Mouse (Mus musculus): ENCODE data around the gene 9330182O14Rik. TPM values are rescaled to one million over a fixed set of nuclear protein-coding genes. Genes with fewer than 3 reads are reported as not detected.

9330182O14Rik gene
- not detected in 2 replicates for total RNA-seq (2012; rRNA removed)

DNA sequence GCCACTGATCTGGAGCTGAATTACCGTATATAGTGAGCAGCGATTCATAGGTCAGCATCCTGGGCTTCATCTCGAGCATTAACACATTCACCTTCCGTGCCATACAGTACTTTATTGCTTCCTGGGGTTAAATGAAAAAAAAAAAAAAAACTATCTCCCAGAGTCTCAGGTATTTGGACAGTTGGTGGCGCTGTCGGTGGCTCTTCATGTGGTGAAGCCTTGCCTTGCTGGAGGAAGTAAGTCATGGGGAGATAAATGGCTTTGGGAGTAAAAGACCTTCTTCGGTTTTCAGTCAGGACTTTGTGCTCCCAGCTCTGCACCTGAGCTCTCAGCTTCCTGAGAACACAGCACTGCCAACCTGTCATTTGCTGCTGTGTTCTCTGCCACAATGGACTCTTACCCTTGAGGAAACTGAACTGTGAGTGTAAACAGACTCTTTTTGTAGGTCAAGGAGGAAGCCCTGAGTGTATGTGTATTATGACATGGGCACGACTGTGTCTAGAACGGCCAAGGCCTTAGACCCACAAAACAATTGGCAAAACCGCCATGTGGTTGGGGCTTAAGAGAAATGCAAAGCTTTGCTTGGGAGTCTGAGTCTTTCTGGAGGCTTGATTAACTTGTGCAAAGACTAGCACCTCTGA is at the start of gene 9330182O14Rik:
9330182O14Rik (plus strand) TSS at position 214 of the 641 bp plus-strand sequence.
- in situ Hi-C loops (cut with MboI; ENCODE audit: low sequenced_read_pairs in 2 of 2, unreplicated experiment in 2 of 2), result loop anchor here (5.0 to 10.0 kb wide), 2 partner anchors 269 to 272 kb away; no protein-coding TSS in a partner anchor
- DNase-seq (ENCODE audit: low read depth, low spot score), result no peak
- H3K4me1 ChIP-seq (ENCODE audit: control insufficient read depth in 2 of 2, insufficient read depth in 2 of 2, low read length in 2 of 2, poor library complexity in 1 of 2), result 0 out of 4 replicates have a peak, but pooled peaks cover 0 to 1% of the 10 kb centered on the region in 2 experiments
- no peaks in the 10 kb centered on the region for H3K9me3 ChIP-seq (ENCODE audit: control insufficient read depth, insufficient read depth, low read depth, low read length)
- no peak within 1 kb of the TSS for H3K4me3 ChIP-seq (ENCODE audit: insufficient read depth in 1 of 2, low read depth in 1 of 2, low read length in 2 of 2, poor library complexity in 1 of 2, severe bottlenecking in 1 of 2)
- H3K27ac ChIP-seq (ENCODE audit: insufficient read depth, low read depth, low read length, poor library complexity, severe bottlenecking), result no peak within 1 kb of the TSS
- no peak for TF ChIP-seq HCFC1 (IDR thresholded peaks at IDR 0.05; ENCODE audit: borderline replicate concordance, insufficient read depth, low read length)
- TF ChIP-seq ZNF384 (IDR thresholded peaks at IDR 0.05; ENCODE audit: low read depth, low read length), result peak; percentile 98
- no peaks in the 10 kb centered on the region for H3K36me3 ChIP-seq (ENCODE audit: control insufficient read depth, insufficient read depth, low read length, poor library complexity, severe bottlenecking)
- H3K9ac ChIP-seq (ENCODE audit: insufficient read depth, low read depth, low read length, poor library complexity, severe bottlenecking), result no peak within 1 kb of the TSS

DNA sequence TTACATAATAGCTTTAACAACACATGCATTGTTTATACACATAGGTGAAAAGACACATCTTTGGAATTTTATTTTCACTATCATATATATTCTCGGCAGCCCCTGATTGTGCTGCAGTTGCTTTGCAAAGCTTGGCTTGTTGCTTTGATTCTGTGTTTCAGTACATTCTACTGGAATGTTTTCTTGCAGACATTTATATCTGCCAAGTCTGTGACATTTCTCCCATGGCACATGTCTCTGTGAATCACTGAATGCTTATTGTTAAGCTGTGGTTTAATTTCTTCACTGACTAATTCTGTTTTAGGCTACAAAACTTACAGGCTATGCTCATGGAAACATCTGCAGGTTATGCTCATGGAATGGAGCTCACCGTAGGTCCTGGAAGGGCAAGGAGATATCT is 30.9 kb upstream of the 9330182O14Rik start:
- Histone ChIP-seq H3K4me1 (ENCODE audit: control insufficient read depth in 2 of 2, insufficient read depth in 2 of 2, low read length in 2 of 2, poor library complexity in 1 of 2) (no peaks in the 10 kb centered on the region), H3K9me3 (ENCODE audit: control insufficient read depth, insufficient read depth, low read depth, low read length) (no peaks in the 10 kb centered on the region), H3K27ac (ENCODE audit: insufficient read depth, low read depth, low read length, poor library complexity, severe bottlenecking) (no peak overlapping the region), H3K36me3 (ENCODE audit: control insufficient read depth, insufficient read depth, low read length, poor library complexity, severe bottlenecking) (no peaks in the 10 kb centered on the region), H3K4me3 (ENCODE audit: insufficient read depth in 1 of 2, low read depth in 1 of 2, low read length in 2 of 2, poor library complexity in 1 of 2, severe bottlenecking in 1 of 2) (no peak overlapping the region), H3K9ac (ENCODE audit: insufficient read depth, low read depth, low read length, poor library complexity, severe bottlenecking) (no peak overlapping the region)
- no peak for DNase-seq (ENCODE audit: low read depth, low spot score)
- no peak for TF ChIP-seq ZNF384 (IDR thresholded peaks at IDR 0.05; ENCODE audit: low read depth, low read length)
- TF ChIP-seq CHD2 (IDR thresholded peaks at IDR 0.05; ENCODE audit: low read depth, low read length), result no peak
- TF ChIP-seq HCFC1 (IDR thresholded peaks at IDR 0.05; ENCODE audit: borderline replicate concordance, insufficient read depth, low read length), result no peak
- no peak for TF ChIP-seq ZC3H11A (IDR thresholded peaks at IDR 0.05; ENCODE audit: borderline replicate concordance, low read depth, low read length)
- no peak for TF ChIP-seq MAFK (IDR thresholded peaks at IDR 0.05; ENCODE audit: insufficient read depth, low read depth, low read length)
- in situ Hi-C loops (cut with MboI; ENCODE audit: low sequenced_read_pairs in 2 of 2, unreplicated experiment in 2 of 2), result no loop called here

DNA sequence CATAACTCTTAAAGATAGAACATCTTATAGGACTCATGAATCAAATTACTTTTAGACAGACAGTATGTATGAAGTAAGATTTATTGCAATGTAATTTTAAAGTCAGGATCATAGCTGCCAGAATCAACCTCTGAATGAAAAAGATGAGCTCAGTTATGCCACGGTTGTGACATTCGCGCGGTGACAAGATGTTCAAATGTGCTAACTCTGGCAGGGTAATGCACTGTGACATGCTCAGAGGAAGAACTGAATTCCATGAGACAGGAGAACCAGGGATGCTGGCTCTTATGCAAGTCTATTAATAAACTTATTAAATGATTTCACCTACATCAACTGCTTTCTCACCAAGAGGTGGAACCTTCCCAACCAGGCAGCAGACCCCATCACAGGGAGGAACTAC is 28.5 kb upstream of the 9330182O14Rik start:
- no peak for DNase-seq (ENCODE audit: low read depth, low spot score)
- in situ Hi-C loops (cut with MboI; ENCODE audit: low sequenced_read_pairs in 2 of 2, unreplicated experiment in 2 of 2), result no loop called here
- H3K27ac ChIP-seq (ENCODE audit: insufficient read depth, low read depth, low read length, poor library complexity, severe bottlenecking), result no peak overlapping the region
- TF ChIP-seq ZNF384 (IDR thresholded peaks at IDR 0.05; ENCODE audit: low read depth, low read length) (no peak), HCFC1 (IDR thresholded peaks at IDR 0.05; ENCODE audit: borderline replicate concordance, insufficient read depth, low read length) (no peak), ZC3H11A (IDR thresholded peaks at IDR 0.05; ENCODE audit: borderline replicate concordance, low read depth, low read length) (no peak)
- no peaks in the 10 kb centered on the region for H3K4me1 ChIP-seq (ENCODE audit: control insufficient read depth in 2 of 2, insufficient read depth in 2 of 2, low read length in 2 of 2, poor library complexity in 1 of 2)
- no peak overlapping the region for H3K9ac ChIP-seq (ENCODE audit: insufficient read depth, low read depth, low read length, poor library complexity, severe bottlenecking)
- no peaks in the 10 kb centered on the region for H3K9me3 ChIP-seq (ENCODE audit: control insufficient read depth, insufficient read depth, low read depth, low read length)
- no peak overlapping the region for H3K4me3 ChIP-seq (ENCODE audit: insufficient read depth in 1 of 2, low read depth in 1 of 2, low read length in 2 of 2, poor library complexity in 1 of 2, severe bottlenecking in 1 of 2)
- H3K36me3 ChIP-seq (ENCODE audit: control insufficient read depth, insufficient read depth, low read length, poor library complexity, severe bottlenecking), result no peaks in the 10 kb centered on the region

DNA sequence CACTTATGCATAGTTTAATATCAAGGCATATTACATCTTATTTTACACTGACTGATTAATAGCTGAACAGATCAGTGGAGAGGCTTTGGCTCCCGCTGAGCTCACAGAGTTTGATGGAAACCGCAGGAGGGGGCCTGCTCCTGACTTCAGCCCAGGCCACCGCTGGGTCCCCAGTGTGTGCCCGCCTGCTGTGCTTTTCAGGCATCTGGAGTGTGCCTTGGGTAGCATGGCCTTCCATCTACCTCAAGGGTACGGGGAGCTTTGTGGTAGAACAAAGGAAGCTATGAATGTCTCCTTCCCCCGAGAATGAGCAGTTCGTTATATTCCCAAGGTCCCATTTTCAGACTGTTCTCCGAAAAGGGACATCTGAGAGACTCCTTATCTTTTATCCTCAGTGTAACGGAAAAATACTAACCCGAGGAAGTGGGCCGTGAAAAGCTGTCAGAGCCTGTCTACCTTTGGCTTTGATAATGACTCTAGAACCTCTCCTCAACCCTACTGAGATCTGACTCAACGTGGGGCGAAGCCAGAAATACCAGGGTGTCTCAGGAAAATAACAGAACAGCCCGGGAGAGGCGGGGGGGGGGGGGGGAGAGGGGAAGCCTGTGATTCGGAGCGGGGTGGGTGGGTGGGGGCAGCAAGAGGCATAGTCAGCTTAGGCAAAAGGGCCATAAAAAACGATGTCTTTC is 20.1 kb upstream of the 9330182O14Rik start:
- Histone ChIP-seq H3K4me1 (ENCODE audit: control insufficient read depth in 2 of 2, insufficient read depth in 2 of 2, low read length in 2 of 2, poor library complexity in 1 of 2) (peaks cover 0 to 7% of the 10 kb centered on the region in 2 experiments; a peak in 2 of 4 replicates), H3K4me3 (ENCODE audit: insufficient read depth in 1 of 2, low read depth in 1 of 2, low read length in 2 of 2, poor library complexity in 1 of 2, severe bottlenecking in 1 of 2) (no peak overlapping the region), H3K9ac (ENCODE audit: insufficient read depth, low read depth, low read length, poor library complexity, severe bottlenecking) (no peak overlapping the region), H3K9me3 (ENCODE audit: control insufficient read depth, insufficient read depth, low read depth, low read length) (no peaks in the 10 kb centered on the region), H3K36me3 (ENCODE audit: control insufficient read depth, insufficient read depth, low read length, poor library complexity, severe bottlenecking) (no peaks in the 10 kb centered on the region), H3K27ac (ENCODE audit: insufficient read depth, low read depth, low read length, poor library complexity, severe bottlenecking) (no peak overlapping the region)
- DNase-seq (ENCODE audit: low read depth, low spot score), result no peak
- in situ Hi-C loops (cut with MboI; ENCODE audit: low sequenced_read_pairs in 2 of 2, unreplicated experiment in 2 of 2), result no loop called here
- TF ChIP-seq MAFK (IDR thresholded peaks at IDR 0.05; ENCODE audit: insufficient read depth, low read depth, low read length) (no peak), ZC3H11A (IDR thresholded peaks at IDR 0.05; ENCODE audit: borderline replicate concordance, low read depth, low read length) (no peak), HCFC1 (IDR thresholded peaks at IDR 0.05; ENCODE audit: borderline replicate concordance, insufficient read depth, low read length) (no peak), ZNF384 (IDR thresholded peaks at IDR 0.05; ENCODE audit: low read depth, low read length) (no peak), CHD2 (IDR thresholded peaks at IDR 0.05; ENCODE audit: low read depth, low read length) (no peak)

All from ES-E14 (cell line).